Mouse (Mus musculus): ENCODE measurements around the gene Rgs11. TPM values are rescaled to one million over a fixed set of nuclear protein-coding genes. Genes with fewer than 3 reads are reported as not detected.
"Not testable (repeated sequence)": the region's sequence is repeated elsewhere in the genome, so short reads cannot be mapped to it uniquely, and the experiment has no call there.

The Rgs11 gene
- 0.14 and 0.27 TPM in 2 replicates for polyA plus RNA-seq (2015; fragmentation: Nextera tagmentation; extraction: Ambion mirVana)

GRCm38 (mm10) chr17:26202737-26203136 lies at the start of gene Rgs11:
Rgs11 (plus strand) TSS chr17:26202951.
- DNase-seq (ENCODE audit: low spot score), result no peak

- DNase-seq (ENCODE audit: low spot score), result no peak
These were observed 40.0 kb upstream of the Rgs11 start for GRCm38 (mm10) chr17:26162736-26163135.

DNA sequence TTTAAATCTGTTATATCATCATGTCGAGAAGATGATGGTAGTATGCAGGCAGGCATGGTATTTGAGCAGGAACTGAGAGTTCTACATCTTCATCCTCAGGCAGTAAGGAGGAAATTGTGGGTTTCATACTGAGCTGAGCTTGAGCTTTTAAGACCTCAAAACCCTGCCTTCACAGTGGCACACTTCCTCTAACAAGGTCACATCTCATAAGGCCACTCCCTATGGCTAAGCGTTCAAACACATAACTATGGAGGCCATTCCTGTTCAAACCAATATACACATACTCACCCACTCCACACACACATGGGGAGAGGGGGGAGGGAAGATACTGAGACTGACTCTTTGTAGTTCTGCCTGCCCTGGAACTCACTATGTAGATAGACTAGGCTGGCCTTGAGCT lies 34.7 kb upstream of the Rgs11 start:
- peak; percentile 69 for DNase-seq (ENCODE audit: low spot score)

DNA sequence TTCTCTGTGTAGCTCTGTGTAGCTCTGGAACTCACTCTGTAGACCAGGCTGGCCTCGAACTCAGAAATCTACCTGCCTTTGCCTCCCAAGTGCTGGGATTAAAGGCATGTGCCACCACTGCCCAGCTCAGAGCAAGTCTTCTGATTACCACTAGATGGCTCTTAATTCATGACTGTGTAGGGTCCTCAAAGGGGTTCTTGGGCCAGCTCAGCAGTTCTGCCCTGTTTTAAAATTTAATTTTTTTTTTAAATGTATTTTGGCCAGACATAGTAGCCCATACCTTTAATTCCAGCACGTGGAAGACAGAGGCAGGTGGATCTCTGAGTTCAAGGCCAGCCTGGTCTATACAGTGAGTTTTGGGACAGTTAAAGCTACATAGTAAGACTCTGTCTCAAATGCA lies 27.5 kb upstream of the Rgs11 start:
- DNase-seq (ENCODE audit: low spot score), result not testable (repeated sequence)

- no peak for DNase-seq (ENCODE audit: low spot score)
These were observed 24.1 kb upstream of the Rgs11 start for GRCm38 (mm10) chr17:26178611-26179010.

DNA sequence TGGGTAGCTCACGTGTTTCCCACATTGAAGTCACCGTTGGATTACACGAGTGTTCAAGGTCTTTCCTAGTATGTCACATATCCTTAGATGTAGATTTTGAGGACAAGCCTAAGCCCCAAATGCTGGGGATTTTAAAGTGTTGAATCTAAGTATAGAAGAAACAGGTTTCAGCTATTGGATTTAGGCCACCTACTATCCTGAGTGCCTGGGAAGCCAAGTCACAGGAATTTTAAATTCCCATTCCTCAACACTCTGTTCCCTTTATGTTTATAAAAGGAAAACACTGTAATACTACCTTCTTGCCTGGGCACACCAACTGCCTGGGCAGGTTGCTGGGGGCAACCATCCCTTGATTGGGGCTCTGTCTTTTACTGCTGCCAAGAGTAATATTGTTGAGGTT lies 21.6 kb upstream of the Rgs11 start:
- no peak for DNase-seq (ENCODE audit: low spot score)

DNA sequence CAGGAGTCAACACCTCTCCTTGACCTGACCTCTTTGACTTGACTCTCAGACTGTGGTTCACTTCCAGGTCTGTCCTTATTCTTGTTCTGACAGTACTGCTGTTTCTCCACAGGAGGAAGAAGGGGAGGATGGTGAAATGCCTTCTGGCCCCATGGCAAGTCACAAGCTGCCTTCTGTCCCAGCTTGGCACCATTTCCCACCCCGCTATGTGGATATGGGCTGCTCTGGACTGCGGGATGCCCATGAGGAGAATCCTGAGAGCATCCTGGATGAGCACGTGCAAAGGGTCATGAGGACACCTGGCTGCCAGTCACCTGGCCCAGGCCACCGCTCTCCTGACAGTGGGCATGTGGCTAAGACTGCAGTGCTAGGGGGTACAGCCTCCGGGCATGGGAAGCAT lies 15.2 kb upstream of the Rgs11 start:
- DNase-seq (ENCODE audit: low spot score), result no peak

GRCm38 (mm10) chr17:26188091-26188805 lies 14.5 kb upstream of the Rgs11 start:
- no peak for DNase-seq (ENCODE audit: low spot score)

DNA sequence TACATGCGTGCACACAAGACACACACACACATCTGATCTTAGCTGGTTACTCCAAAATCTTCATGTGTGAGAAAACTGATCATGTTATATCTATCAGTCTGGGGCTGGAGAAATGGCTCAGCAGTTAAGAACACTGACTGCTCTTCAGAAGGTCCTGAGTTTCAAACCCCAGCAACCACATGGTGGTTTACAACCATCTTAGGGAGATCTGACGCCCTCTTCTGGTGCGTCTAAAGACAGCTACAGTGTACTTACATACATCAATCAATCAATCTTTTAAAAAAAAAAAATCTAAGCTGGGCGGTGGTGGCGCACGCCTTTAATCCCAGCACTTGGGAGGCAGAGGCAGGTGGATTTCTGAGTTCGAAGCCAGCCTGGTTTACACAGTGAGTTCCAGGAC lies 11.3 kb upstream of the Rgs11 start:
- not testable (repeated sequence) for DNase-seq (ENCODE audit: low spot score)

DNA sequence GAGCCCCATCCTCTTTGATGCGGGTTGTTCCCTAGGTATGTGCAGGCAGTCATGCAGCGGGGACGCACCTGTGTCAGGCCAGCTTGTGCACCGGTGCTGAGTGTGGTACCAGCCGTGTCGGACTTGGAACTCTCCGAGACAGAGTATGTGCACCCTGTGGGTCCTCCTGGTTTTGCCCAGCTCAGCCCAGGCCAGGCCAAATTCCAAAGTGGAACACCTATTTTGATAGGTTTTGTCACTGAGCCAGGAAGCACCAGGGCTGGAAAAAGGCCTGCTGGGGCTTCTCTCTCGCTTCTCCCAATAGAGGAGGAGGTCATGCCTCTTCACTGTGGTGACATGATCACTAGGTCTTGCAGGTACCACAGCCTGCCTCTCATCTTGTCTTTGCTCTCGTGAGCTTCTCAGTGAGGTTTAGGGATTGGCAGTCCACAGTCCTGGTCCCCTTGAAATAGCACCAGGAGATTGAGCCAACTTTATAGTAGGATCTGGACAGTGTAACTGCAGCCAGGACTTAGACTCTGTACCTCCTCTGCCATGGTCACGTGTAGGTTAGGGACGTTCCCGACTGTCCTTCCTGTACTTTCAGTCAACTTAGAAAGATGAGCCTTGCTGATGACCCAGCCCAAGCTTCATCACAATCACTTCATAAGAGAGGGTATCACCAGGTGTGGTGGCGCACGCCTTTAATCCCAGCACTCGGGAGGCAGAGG lies 10.1 kb upstream of the Rgs11 start:
- DNase-seq (ENCODE audit: low spot score), result no peak

DNA sequence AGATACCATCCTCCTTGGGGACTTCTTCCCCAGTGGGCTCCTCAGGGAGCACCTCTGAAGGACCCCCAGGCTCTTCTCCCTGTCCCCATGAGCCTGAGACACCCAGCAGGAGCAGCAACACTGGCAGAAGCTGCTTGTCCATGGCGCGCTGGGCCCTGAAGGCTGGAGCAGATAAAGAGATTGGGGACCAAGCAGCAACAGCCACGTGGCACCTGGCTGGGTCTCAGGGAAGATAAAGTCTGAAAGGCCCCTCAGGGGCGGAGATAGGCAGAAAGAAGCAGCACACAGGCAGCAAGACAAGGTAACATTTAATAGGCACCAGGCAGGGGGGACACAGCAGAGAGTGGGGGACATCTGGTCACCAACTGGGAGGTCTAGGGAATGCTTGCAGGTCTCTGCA lies 3.9 kb upstream of the Rgs11 start, which contains the start of gene Pdia2:
Gene Pdia2 (minus strand): TSS at position 196 of the 400 bp plus-strand sequence.
- no peak for DNase-seq (ENCODE audit: low spot score)

DNA sequence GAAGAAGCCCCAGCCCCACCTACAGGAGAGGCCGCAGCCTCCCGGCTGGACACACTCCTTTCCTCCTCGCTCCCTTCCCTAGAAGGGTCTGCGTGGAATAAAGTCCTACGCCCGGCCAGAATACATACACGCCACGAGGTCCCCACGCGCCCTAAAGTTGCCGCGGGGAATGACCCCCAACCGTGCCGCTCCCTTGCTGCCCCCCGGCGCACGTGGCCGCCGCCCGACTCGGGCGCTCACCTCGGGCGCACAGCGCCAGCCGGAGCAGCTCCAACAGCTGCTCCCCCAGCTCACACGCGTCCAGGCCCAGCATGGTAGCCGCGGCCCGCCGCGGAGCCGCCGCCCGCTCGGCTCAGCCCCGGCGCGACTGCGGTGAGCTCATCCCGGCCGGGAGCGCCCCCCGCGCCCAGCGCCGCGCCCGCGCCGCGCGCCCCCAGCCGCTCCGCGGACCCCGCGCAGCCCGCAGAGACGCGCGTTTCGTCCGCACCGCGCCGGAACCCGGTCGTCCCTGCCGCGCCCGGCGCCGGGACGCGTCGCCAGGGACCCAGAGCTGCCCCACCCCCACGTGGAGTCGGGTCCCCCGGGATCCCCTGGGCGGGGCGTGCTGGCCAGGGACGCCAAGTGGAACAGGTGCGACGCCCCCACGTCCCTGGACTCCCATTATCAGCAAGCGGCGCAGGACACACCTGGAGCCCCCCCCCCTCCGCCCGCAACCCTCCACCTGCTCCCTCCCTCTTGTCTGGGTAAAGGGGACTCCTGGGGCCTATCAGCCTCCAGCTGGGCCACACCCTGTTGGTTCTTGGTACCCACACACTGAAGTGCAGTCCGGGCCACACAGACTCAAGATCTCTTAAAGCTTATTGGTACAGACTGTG lies 1.7 kb upstream of the Rgs11 start:
- DNase-seq (ENCODE audit: low spot score), result peak; percentile 8

GRCm38 (mm10) chr17:26201998-26202397 lies 753 bp upstream of the Rgs11 start:
- no peak for DNase-seq (ENCODE audit: low spot score)

DNA sequence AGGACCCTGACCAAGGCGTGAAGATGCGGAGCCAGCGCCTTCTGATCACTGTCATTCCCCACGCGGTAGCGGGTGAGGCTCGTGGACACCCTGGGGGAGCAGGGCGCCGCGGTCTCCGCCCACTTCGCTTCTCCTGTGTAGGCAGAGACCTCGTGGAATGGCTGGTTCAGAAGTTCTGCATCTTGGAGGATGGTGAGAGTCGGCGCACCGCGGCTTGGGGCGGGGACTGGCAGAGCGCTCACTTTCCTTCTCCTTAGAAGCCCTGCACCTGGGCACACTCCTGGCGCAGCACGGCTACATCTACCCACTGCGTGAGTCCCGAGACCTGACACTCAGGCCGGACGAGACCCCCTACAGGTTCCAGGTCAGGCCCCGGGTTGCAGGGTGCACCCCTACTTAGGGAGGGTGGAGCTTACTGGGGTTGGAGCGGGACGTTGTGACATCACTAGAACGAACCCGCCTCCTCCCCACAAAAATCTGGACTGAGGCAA lies 615 bp downstream of the Rgs11 start:
- DNase-seq (ENCODE audit: low spot score), result peak; percentile 13

DNA sequence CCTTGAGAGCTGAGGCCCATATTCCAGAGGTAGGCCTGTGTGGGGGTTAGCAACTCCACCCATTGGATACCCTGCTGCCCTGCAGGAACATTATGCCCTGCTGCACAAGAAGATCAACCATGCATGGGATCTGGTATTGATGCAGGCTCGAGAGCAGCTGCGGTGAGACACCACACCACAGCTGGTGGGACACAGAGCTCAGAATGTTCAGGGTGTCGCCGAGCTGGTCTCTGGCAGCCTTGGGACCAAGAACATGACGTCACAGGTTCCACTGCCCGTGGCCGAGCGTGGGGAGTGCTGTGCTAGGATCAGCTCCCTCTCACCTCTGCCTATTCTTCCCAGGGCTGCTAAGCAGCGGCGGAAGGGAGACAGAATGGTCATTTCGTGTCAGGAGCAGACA lies 2.0 kb downstream of the Rgs11 start:
- no peak for DNase-seq (ENCODE audit: low spot score)

- no peak for DNase-seq (ENCODE audit: low spot score)
These were observed 3.6 kb downstream of the Rgs11 start for GRCm38 (mm10) chr17:26206392-26206791.

GRCm38 (mm10) chr17:26207686-26208085 lies 4.9 kb downstream of the Rgs11 start, which contains the start of gene Arhgdig:
Arhgdig (minus strand) TSS chr17:26207786.
- no peak for DNase-seq (ENCODE audit: low spot score)

DNA sequence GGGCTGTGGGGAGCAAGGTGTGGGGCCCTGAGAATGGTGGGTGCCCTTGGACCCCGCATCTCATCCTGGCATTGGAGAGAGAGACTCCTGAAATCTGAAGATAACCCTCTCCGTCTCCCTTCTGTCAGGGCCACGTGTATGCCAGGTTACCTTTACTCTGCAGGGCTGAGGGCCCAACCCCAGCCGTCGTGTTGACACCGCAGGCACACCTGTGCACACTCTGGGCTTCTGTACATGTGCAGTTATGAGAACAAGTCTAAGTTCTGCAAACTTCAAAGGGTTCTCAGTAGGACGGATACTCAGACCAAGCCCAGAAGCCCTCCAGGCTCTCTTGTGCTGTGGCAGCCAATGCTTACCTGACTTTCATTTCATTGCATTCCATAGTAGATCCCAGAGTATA lies 9.5 kb downstream of the Rgs11 start:
- no peak for DNase-seq (ENCODE audit: low spot score)

DNA sequence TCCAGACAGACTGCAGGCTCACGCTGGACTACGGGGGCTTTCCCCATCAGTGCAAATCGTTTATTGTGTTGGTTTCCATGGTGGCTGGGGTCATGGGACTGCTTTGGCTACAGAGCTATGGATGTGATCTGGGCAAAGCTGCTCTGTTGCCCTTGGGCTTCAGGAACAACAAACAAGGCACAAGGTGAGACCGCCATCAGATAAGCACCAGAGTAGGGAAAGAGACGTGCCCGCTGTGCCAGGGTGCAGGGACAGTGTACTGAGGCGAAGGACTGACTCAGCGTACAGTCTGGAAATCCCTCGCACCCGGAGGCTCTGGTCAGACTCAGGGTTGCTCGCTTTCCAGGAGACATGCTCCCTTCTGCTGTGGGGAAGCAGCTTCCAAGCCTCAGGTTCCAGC lies 9.9 kb downstream of the Rgs11 start:
- DNase-seq (ENCODE audit: low spot score), result no peak

DNA sequence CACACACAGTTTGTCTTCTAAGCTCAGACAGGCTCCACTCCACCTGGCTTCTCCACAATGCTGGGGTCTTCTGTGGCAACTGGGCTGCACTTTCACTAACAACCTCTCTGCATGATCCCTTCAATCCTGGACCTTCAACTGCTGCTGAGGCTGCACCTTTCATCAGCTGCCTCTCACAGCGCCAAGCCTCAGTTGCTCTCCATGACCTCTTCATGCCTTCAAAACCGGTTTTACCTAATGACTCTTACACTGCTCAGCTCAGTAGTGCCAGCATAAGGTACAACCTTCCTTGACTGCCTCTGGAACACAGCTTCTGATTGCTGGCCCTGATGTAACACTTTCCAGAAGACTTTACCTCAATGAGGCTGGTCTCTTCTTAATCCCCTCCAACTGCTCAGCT lies 18.8 kb downstream of the Rgs11 start:
- no peak for DNase-seq (ENCODE audit: low spot score)

DNA sequence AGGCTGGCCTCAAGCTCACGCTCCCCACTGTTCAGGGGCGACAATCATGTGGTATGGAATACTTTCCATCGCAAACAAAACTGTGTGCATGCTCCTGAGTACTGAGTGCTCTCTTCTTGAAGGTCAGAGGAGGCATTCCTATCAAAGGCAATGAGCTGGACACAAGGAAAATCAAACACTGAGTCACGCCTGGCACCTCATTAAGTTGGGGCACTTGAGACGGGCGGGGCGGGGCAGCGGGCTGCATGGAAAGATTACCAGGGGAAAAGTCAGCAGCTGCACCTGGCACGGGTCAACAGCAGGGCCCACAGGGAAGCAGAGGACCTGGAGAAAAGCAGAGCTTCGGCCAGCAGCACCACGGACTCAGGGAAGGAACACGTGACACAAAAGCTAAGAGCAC lies 22.4 kb downstream of the Rgs11 start:
- DNase-seq (ENCODE audit: low spot score), result no peak

DNA sequence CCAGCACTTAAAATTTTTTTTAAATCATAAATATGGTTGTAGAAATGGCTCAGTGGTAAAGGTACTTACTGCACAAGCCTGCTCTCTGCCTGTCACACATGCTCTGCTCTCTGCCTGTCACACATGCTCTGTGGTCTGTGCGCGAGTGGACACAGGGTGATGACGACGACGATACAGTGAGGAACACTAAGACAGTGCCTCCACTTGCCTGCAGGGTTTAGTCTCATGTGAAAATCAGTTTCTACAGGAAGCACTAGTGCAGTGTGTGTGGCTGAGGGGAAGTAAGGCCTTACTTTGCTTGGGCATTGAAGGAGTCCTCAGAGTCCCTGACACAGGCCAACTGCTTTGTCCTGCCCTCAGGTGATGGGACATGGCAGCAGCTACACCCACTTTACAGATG lies 27.0 kb downstream of the Rgs11 start:
- DNase-seq (ENCODE audit: low spot score), result no peak

Data from thymus, postnatal 0 days (tissue).